Mouse (Mus musculus): Measurements from ENCODE around the gene Gm10310. TPM values are rescaled to one million over a fixed set of nuclear protein-coding genes. Genes with fewer than 3 reads are reported as not detected.
"Not testable (repeated sequence)": the region's sequence is repeated elsewhere in the genome, so short reads cannot be mapped to it uniquely, and the experiment has no call there.

Gm10310 gene
- polyA plus RNA-seq (2015; fragmentation: Nextera tagmentation; extraction: Ambion mirVana) = not detected in 2 replicates

DNA sequence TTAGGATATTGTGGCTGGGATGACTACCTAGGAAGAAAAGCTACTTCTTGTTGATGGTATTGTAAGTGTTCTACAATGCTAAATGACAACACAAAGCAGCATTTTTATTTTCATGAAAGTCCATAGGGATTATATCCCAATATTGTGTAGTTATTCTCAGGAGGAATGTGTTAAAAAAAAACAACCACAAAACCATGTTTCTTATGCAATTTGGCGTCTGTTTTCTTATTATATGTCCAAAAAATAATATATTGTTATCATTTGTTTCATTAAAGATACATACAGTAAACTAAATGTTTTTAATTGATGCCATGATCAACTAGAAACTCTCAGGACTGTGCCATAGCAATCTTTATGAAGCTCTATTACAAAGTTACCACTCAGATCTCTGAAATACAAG, at the start of gene Gm10310:
Gene Gm10310, minus strand, starts transcription at position 101 of the 400 bp plus-strand sequence.
- not testable (repeated sequence) for H3K9ac ChIP-seq (replicated peaks); H3K27me3 ChIP-seq (replicated peaks); H3K9me3 ChIP-seq (replicated peaks); H3K4me3 ChIP-seq (replicated peaks); H3K36me3 ChIP-seq; ATAC-seq (ENCODE audit: low FRiP score); H3K4me1 ChIP-seq; H3K27ac ChIP-seq (replicated peaks); H3K4me2 ChIP-seq
- no CpG with 5 or more reads among the region's 1 CpGs for WGBS

DNA sequence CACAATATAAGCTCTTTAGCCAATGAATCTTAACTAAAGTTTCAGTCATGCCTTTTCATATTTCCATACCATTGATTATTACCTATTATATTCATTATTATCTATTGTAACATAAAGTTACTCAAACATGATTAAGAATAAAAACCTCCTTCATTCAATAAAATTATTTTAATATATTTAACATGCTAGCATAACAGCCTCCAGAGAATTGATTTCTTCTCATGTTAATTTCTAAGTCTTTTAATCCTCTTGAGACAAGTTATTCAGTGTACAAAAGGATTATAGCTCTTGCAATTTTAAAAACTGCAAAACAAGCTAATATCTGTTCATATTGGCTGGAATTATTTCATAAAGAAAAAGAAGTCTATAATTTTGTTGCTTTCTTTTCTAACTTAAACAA, 45.2 kb upstream of the Gm10310 start, which contains the start of gene Olfr821:
Gene Olfr821, plus strand, starts transcription at position 301 of the 400 bp plus-strand sequence.
- Histone ChIP-seq H3K36me3 (no peaks in the 10 kb centered on the region), H3K4me1 (no peaks in the 10 kb centered on the region), H3K9ac (replicated peaks) (no peak within 1 kb of the TSS), H3K4me2 (no peak within 1 kb of the TSS), H3K27me3 (replicated peaks) (no peaks in the 10 kb centered on the region), H3K9me3 (replicated peaks) (no peaks in the 10 kb centered on the region), H3K27ac (replicated peaks) (no peak within 1 kb of the TSS), H3K4me3 (replicated peaks) (no peak within 1 kb of the TSS)
- ATAC-seq (ENCODE audit: low FRiP score) = no peak

DNA sequence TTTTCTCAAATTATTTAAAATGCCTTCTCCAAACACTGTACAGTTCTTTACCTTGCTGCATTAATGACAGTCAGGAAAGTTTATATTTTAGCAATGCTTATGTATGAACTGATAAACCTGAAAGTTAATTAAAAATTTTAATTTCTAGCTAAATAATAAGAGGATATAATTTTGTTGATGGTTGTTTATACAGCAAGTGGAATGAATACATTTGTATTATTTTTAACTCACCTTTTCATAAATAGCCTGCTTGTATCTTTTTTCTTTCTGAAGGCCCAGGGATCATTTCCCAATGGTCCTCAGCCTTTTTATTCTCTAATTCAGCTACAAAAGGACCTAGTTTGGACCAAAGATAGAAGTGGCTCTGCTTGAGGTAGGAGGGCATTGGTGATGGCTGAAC, 27.5 kb upstream of the Gm10310 start, which contains the start of gene Olfr820:
Gene Olfr820, plus strand, starts transcription at position 301 of the 400 bp plus-strand sequence.
- Histone ChIP-seq H3K9ac (replicated peaks) (no peak within 1 kb of the TSS), H3K27me3 (replicated peaks) (no peaks in the 10 kb centered on the region), H3K9me3 (replicated peaks) (no peaks in the 10 kb centered on the region), H3K36me3 (no peaks in the 10 kb centered on the region), H3K4me3 (replicated peaks) (no peak within 1 kb of the TSS), H3K4me1 (no peaks in the 10 kb centered on the region), H3K27ac (replicated peaks) (no peak within 1 kb of the TSS), H3K4me2 (no peak within 1 kb of the TSS)
- no peak for ATAC-seq (ENCODE audit: low FRiP score)

DNA sequence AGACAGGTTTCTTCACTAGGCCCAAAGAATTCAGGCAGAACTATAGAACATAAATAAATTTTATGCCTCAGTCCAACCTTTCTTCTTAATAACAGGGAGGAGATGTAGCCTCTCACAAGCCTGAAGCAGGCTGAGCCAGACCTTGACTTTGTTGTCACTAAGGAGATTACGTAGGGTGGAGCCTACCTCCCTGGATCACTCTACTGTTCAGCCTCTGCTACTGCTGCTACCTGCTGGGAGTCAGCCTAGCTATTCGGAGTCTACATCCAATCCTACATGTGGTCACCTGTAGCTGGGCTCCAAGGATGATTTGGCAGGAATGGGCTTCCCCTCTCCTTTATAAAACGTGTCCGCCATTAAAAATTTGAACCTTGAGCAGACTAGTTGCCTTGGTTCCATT, 20.5 kb upstream of the Gm10310 start:
- not testable (repeated sequence) for H3K4me2 ChIP-seq; H3K27ac ChIP-seq (replicated peaks); H3K4me3 ChIP-seq (replicated peaks); ATAC-seq (ENCODE audit: low FRiP score); H3K4me1 ChIP-seq; H3K36me3 ChIP-seq; H3K9me3 ChIP-seq (replicated peaks); H3K27me3 ChIP-seq (replicated peaks); H3K9ac ChIP-seq (replicated peaks)
- 87% methylated on average over 4 of the region's 4 CpGs for WGBS

DNA sequence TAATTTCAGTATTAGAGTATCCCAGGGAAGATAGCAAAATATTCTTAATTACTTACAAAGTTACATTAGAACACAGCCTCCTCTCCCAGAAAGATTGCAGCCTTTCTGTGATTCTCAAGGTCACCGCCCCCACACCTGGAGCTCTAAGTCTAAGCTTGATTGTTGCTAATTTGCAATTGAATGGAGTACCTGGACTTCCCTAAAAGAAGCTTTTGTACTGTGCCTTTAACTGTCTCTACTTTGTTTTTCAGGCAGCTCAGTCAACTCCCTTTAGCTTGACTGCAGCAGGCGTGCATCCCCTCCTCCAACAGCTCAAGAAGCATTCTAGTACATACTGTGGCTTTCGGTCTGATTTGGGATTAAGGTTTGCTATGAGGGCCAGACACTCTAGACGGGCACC, 19.2 kb upstream of the Gm10310 start:
- H3K27me3 ChIP-seq (replicated peaks); H3K9me3 ChIP-seq (replicated peaks); ATAC-seq (ENCODE audit: low FRiP score); H3K9ac ChIP-seq (replicated peaks); H3K36me3 ChIP-seq; H3K4me1 ChIP-seq; H3K27ac ChIP-seq (replicated peaks); H3K4me3 ChIP-seq (replicated peaks); H3K4me2 ChIP-seq: not testable (repeated sequence)
- WGBS = 89% methylated on average over 4 of the region's 4 CpGs

DNA sequence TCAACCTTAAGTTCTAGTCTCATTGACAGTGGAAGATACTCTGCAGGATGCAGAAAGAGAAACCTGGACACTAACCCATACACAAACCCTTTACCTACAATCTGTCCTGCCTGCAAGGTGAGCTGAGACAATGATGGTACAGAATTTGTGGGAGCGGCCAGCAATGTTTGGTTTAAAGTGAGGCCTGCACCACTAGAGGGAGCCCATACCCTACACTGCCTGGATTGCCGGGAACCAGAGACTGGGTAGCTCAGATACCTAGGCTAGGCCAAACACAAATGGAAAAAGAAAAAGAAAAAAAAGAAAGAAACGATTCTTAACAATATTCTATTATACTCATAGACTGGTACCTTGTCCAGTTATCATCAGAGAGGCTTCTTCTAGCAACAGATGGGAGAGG, 3.0 kb downstream of the Gm10310 start:
- WGBS = no CpG with 5 or more reads among the region's 3 CpGs
- not testable (repeated sequence) for H3K9ac ChIP-seq (replicated peaks); H3K9me3 ChIP-seq (replicated peaks); H3K36me3 ChIP-seq; H3K4me1 ChIP-seq; ATAC-seq (ENCODE audit: low FRiP score); H3K27ac ChIP-seq (replicated peaks); H3K4me2 ChIP-seq; H3K27me3 ChIP-seq (replicated peaks); H3K4me3 ChIP-seq (replicated peaks)

DNA sequence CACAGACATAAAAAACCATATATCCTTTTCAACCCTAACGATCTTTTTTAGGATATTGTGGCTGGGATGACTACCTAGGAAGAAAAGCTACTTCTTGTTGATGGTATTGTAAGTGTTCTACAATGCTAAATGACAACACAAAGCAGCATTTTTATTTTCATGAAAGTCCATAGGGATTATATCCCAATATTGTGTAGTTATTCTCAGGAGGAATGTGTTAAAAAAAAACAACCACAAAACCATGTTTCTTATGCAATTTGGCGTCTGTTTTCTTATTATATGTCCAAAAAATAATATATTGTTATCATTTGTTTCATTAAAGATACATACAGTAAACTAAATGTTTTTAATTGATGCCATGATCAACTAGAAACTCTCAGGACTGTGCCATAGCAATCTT, 8.8 kb downstream of the Gm10310 start, which contains the start of gene Olfr247:
Gene Olfr247, minus strand, starts transcription at position 101 of the 400 bp plus-strand sequence.
- ATAC-seq (ENCODE audit: low FRiP score); H3K27ac ChIP-seq (replicated peaks); H3K9me3 ChIP-seq (replicated peaks); H3K4me3 ChIP-seq (replicated peaks); H3K36me3 ChIP-seq; H3K9ac ChIP-seq (replicated peaks); H3K27me3 ChIP-seq (replicated peaks); H3K4me1 ChIP-seq; H3K4me2 ChIP-seq: not testable (repeated sequence)
- whole genome bisulfite sequencing = no CpG with 5 or more reads among the region's 2 CpGs

DNA sequence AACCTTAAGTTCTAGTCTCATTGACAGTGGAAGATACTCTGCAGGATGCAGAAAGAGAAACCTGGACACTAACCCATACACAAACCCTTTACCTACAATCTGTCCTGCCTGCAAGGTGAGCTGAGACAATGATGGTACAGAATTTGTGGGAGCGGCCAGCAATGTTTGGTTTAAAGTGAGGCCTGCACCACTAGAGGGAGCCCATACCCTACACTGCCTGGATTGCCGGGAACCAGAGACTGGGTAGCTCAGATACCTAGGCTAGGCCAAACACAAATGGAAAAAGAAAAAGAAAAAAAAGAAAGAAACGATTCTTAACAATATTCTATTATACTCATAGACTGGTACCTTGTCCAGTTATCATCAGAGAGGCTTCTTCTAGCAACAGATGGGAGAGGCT, 11.9 kb downstream of the Gm10310 start:
- H3K27ac ChIP-seq (replicated peaks); H3K36me3 ChIP-seq; H3K9ac ChIP-seq (replicated peaks); H3K4me3 ChIP-seq (replicated peaks); H3K27me3 ChIP-seq (replicated peaks); H3K4me1 ChIP-seq; H3K4me2 ChIP-seq; ATAC-seq (ENCODE audit: low FRiP score); H3K9me3 ChIP-seq (replicated peaks): not testable (repeated sequence)
- no CpG with 5 or more reads among the region's 3 CpGs for WGBS

DNA sequence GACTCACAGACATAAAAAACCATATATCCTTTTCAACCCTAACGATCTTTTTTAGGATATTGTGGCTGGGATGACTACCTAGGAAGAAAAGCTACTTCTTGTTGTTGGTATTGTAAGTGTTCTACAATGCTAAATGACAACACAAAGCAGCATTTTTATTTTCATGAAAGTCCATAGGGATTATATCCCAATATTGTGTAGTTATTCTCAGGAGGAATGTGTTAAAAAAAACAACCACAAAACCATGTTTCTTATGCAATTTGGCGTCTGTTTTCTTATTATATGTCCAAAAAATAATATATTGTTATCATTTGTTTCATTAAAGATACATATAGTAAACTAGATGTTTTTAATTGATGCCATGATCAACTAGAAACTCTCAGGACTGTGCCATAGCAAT, 17.7 kb downstream of the Gm10310 start, which contains the start of gene Olfr819:
Gene Olfr819, minus strand, starts transcription at position 101 of the 400 bp plus-strand sequence.
- 76% methylated on average over 2 of the region's 2 CpGs for WGBS
- H3K4me3 ChIP-seq (replicated peaks); H3K36me3 ChIP-seq; H3K4me2 ChIP-seq; H3K9me3 ChIP-seq (replicated peaks); H3K9ac ChIP-seq (replicated peaks); H3K4me1 ChIP-seq; ATAC-seq (ENCODE audit: low FRiP score); H3K27me3 ChIP-seq (replicated peaks); H3K27ac ChIP-seq (replicated peaks): not testable (repeated sequence)

DNA sequence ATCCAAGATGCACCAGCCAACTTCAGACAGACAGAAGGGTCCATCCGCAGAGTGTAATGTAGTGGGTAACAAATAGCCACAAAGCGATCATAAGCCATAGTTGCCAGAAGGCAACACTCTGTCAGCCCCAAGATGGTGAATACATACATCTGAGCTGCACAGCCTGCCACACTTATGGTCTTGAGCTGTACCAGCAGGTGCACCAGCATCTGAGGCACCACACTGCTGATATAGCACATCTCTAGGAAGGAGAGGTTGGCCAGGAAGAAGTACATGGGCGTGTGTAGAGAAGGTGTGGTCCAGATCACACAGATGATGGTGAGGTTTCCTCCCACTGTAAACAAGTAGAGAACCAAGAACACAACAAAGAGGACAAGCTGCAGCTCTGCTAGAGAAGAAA, 18.6 kb downstream of the Gm10310 start:
- not testable (repeated sequence) for H3K36me3 ChIP-seq; H3K4me3 ChIP-seq (replicated peaks); H3K27ac ChIP-seq (replicated peaks); ATAC-seq (ENCODE audit: low FRiP score); H3K4me2 ChIP-seq; H3K9me3 ChIP-seq (replicated peaks); H3K4me1 ChIP-seq; H3K27me3 ChIP-seq (replicated peaks); H3K9ac ChIP-seq (replicated peaks)
- 95% methylated on average over 2 of the region's 3 CpGs for WGBS

DNA sequence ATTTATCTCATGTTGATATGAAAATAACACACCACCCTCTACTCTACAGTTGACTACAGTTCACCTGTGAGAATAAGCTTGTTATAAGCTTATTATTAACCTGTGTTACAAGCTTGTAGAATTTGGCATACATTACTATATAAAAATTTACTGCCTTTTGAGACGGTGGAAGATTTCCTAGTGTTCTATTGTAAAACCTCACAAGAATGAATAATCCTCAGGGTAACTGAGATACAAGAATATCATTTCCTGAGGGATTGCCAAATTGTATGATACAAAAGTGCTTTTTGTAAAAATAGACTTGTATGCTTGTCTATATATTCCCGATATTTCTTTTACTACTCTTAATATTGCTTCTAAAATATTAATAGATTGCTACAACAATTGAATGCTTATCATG, 35.9 kb downstream of the Gm10310 start, which contains the start of gene Olfr818:
Gene Olfr818, minus strand, starts transcription at position 101 of the 400 bp plus-strand sequence.
- H3K27ac ChIP-seq (replicated peaks) = no peak within 1 kb of the TSS
- no peak within 1 kb of the TSS for H3K9ac ChIP-seq (replicated peaks)
- H3K9me3 ChIP-seq (replicated peaks) = no peaks in the 10 kb centered on the region
- no peaks in the 10 kb centered on the region for H3K36me3 ChIP-seq
- no peaks in the 10 kb centered on the region for H3K4me1 ChIP-seq
- H3K4me3 ChIP-seq (replicated peaks) = no peak within 1 kb of the TSS
- H3K27me3 ChIP-seq (replicated peaks) = no peaks in the 10 kb centered on the region
- WGBS = 96% methylated on average over 2 of the region's 2 CpGs
- H3K4me2 ChIP-seq = no peak within 1 kb of the TSS
- ATAC-seq (ENCODE audit: low FRiP score) = no peak
